Mouse (Mus musculus): Measurements from ENCODE around the gene Ipcef1.

DNA sequence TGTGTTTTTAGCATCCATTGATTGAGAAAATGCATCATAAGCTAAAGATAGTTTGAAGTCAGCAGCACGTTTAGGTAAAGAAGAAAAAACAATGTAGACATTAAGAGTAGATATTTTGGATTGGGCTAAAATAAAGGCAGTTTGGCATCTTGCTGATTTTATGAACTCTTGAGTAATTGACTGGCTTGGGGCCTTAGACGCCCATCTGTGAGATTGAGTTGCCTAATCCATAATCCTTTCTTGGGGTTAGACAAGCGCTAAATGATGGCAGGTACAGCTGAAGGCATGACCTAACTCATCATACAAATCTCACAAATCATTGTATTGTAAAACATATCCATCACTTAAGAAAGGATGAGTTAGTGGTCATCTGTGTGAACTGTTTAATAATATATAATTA, 52.9 kb downstream of the Ipcef1 start:
- no peak for TF ChIP-seq CTCF (IDR thresholded peaks at IDR 0.05)
- TF ChIP-seq EP300 (IDR thresholded peaks at IDR 0.05): no peak
